Mouse (Mus musculus): ENCODE measurements around the gene Car7. TPM values are rescaled to one million over a fixed set of nuclear protein-coding genes. Genes with fewer than 3 reads are reported as not detected.
"Not testable (repeated sequence)": the region's sequence is repeated elsewhere in the genome, so short reads cannot be mapped to it uniquely, and the experiment has no call there.

The Car7 gene
- total RNA-seq, 2 experiments from 2014 or later = not detected

- ATAC-seq (replicated peaks; ENCODE audit: poor library complexity, severe bottlenecking) = peak; percentile 100
Observed at GRCm38 (mm10) chr8:104564633-104565456, 30.4 kb downstream of the Car7 start.

GRCm38 (mm10) chr8:104565457-104565798 lies 30.9 kb downstream of the Car7 start:
- ATAC-seq (replicated peaks; ENCODE audit: poor library complexity, severe bottlenecking) = no peak

- no peak for ATAC-seq (replicated peaks; ENCODE audit: poor library complexity, severe bottlenecking)
Observed at GRCm38 (mm10) chr8:104569559-104569958, 35.1 kb downstream of the Car7 start.

GRCm38 (mm10) chr8:104570436-104571343 lies 36.2 kb downstream of the Car7 start:
- ATAC-seq (replicated peaks; ENCODE audit: poor library complexity, severe bottlenecking) = peak; percentile 92

DNA sequence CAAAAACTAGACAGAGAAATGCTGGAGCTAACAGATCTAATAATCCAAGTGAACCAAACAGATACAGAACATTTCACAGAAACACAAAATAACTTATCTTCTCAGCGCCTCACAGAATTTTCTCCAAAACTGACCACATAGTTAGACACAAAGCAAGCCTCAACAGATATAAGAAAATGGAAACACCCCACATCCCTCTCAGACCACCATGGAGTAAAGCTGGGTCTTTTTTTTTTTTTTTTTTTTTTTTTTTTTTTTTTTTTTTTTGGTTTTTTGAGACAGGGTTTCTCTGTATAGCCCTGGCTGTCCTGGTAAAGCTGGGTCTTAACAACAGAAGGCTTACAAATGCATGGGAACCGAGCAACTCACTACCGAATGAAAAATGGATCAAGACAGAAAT lies 42.3 kb downstream of the Car7 start:
- no peak for ATAC-seq (replicated peaks; ENCODE audit: poor library complexity, severe bottlenecking)

DNA sequence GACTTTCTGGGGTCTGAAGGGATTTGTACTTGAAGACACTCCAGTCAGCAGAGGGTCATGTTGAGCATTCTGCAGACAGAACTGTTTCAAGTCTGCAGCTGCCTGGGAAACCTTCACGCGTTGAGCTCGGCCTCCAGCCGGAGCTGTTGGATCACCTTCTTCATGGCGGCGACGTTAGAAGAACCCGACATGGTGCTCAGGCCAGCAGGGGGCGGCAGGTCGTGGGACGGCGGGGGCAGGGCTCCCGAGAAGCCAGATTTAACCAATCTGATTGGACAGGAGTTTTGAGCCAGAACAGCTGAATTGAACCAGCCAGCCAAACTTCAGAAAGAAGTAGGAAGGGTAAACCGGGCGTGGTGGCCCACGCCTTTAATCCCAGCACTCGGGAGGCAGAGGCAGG lies 43.1 kb downstream of the Car7 start:
- ATAC-seq (replicated peaks; ENCODE audit: poor library complexity, severe bottlenecking) = not testable (repeated sequence)

- no peak for ATAC-seq (replicated peaks; ENCODE audit: poor library complexity, severe bottlenecking)
Observed at GRCm38 (mm10) chr8:104584522-104584921, 50.0 kb downstream of the Car7 start.

GRCm38 (mm10) chr8:104590284-104590683 lies 55.8 kb downstream of the Car7 start:
- ATAC-seq (replicated peaks; ENCODE audit: poor library complexity, severe bottlenecking) = no peak

DNA sequence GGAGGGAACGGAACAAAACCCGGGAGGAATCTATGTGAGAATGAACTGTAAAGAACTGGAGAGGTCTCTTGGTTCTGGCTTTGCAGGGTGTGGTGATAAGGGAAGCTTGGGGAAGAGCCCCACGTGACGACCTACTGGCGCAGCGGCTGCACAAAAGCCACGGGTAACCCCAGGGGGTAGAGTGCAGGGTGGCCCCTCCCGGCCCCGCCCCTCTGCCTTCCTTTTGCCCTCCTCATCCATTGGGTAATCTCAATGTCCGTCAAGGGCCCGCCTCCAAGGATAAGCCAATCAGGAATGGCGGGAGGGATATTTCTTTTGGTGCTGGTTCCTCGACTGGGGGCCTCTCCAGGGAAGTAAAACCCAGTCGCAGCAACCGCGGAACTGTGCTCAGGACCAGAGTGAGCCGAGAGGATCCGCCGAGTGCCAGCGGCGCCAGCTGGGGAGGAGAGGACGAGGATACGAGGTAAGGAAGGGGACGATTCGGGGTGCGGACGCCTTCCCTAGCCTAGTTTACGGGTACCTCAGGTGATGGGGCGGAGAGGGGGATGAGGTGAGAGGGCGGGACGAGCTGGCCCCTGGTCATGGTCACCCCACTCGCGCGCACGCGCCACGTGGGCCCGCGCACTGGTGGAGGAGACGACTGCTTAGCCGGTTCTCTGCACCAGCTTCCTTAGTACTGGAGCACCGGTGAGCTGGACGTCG lies 56.8 kb downstream of the Car7 start, which contains the start of gene Pdp2:
Gene Pdp2, plus strand, starts transcription at position 319 of the 702 bp plus-strand sequence.
- ATAC-seq (replicated peaks; ENCODE audit: poor library complexity, severe bottlenecking) = peak; percentile 90

DNA sequence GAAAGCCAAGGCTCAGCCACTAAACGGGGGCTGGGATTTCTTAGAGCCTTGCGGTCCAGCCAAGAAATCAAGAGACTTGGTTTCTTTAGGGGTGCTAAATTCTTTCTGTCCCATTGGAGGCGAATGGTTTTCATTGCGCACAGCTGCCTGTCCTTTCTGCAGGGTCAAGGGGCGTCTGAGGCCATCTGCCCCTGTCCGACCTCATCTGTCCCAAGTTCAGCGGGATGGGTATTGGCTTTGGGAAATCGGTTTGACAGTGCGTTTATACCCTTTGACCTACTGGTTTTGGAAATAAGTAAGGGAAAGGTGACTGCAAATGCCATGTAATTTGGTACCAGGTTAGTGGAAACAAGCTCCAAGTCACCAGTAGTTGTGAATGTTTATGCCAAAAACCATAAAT lies 57.4 kb downstream of the Car7 start:
- ATAC-seq (replicated peaks; ENCODE audit: poor library complexity, severe bottlenecking) = no peak

DNA sequence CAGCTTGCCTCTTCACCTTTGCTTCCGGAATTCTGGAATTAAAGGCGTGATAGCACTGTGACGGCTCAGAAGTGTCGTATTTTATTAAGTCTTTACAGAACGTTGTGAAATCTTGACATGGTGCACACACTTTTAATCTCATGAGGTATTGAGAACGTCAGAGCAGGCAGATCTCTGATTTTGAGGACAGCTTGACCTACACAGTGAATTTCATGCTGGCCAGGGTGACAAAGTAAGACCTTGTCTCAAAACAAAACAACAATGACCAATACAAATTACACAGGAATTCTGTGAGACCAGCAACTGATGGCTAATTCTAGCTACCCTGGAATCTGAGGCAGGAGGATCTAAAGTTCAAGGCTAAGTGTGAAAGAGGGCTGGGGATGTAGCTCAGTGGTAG lies 58.1 kb downstream of the Car7 start:
- ATAC-seq (replicated peaks; ENCODE audit: poor library complexity, severe bottlenecking) = no peak

GRCm38 (mm10) chr8:104593536-104594325 lies 59.2 kb downstream of the Car7 start:
- ATAC-seq (replicated peaks; ENCODE audit: poor library complexity, severe bottlenecking) = no peak

DNA sequence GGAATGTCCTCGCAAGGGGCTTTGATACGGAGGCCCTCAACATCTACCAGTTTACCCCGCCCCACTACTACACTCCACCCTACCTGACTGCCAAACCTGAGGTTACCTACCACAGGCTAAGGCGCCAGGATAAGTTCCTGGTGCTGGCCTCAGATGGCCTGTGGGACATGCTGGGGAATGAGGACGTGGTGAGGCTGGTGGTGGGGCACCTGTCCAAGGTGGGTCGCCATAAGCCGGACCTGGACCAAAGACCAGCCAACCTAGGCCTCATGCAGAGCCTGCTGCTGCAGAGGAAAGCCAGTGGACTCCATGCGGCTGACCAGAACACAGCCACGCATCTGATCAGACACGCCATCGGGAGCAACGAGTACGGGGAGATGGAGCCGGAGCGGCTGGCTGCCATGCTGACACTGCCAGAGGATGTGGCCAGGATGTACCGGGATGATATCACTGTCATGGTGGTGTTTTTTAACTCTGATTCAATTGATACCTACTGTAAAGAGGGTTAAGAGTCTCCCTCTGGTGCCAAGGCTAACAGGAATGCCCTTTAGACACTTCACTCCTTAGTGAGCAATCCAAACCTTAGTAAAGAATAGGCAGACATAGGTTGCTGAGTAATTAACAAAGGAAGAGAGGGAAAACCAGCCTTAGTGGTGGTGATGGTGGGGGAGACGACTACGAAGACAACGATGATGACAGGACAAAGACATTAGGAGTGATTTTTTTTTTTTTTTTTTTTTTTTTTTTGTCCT lies 60.3 kb downstream of the Car7 start:
- no peak for ATAC-seq (replicated peaks; ENCODE audit: poor library complexity, severe bottlenecking)

DNA sequence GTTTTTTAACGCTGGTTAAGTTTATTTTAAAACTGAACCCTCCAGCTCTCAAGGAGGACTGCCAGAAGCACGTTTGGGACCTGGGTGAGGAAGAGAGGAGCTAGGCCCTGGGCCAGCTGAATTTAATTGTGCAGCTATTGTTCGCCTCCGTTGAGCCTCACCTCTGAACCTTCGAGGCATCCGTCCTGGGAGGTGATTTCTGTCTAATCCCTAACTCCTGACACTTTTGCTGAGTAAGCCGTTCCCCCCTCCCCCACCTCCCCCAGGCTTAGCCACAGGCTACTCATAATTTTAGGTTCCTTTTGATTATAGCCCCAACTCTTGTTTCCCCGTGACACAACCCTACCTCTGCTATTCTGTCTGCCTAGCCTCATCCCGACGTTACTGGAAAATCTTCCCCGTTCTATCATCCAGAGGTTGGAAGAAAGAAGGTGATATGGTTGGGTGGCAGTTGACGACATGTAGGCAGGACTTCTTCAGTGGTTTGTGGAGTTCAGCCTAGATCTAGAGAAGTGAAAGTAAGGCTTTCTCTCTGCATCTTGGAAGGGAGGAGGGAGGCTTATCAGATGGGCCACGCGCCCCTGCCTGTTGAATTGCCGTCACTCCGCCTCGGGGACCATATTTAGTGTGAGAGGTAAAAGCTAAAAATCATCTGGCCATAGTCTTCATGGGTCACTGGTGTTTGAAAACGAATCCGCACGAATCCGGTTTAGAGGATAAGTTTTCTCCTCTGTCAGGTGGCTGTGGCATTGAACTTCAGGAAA lies 61.5 kb downstream of the Car7 start:
- peak; percentile 68 for ATAC-seq (replicated peaks; ENCODE audit: poor library complexity, severe bottlenecking)

GRCm38 (mm10) chr8:104597656-104598055 lies 63.2 kb downstream of the Car7 start:
- no peak for ATAC-seq (replicated peaks; ENCODE audit: poor library complexity, severe bottlenecking)

- ATAC-seq (replicated peaks; ENCODE audit: poor library complexity, severe bottlenecking) = no peak
Observed at GRCm38 (mm10) chr8:104598496-104598895, 64.0 kb downstream of the Car7 start.
